Mouse (Mus musculus) C2C12 (cell line): ENCODE results near the gene Stox2.

Source experiments
- CTCF ChIP-seq: IDR thresholded peaks from one replicate; pipeline ENCODE4 v1.5.1; 2011; ENCODE audit not compliant: control insufficient read depth, insufficient read depth, insufficient read length
- MYOD1 ChIP-seq: IDR thresholded peaks from one replicate; pipeline ENCODE4 v1.6.1; 2011; ENCODE audit warnings: low read depth; ENCODE audit not compliant: control insufficient read depth, insufficient read length

DNA sequence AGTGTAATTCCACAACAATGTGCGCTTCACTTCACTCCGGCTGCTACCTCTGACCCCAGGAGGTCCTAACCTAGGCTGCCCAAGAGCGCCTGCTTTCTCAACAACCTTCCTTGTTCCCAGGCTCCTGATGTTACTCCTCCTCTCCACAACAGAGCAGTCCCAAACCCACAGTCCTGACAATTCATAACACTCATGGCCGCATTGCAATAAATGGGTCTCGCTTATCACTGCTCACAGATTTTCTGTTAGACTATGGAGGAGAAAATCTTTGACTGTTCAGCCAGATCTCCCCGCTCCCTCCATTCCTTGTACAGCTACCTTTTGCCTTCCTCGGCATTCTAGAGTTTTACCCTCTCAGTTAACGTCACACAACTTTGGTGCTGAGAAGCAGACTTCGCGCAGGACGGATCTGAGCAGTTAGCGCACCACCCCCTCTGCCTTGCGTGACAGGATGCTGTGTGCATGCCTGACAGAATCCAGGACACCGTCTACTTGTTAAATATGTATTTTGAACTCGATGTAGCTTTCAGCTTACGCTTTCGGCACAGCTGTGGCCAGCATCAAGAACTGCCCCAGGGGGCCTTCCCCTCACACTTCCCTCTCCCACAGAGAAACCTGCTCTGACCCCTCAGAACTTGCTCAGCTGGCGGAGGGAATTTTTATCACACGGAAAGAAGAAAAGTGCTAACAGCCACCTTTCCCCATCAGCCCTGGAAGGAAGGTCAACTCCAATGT lies at the start of gene Stox2:
- TF ChIP-seq CTCF (no peak), MYOD1 (no peak)
